ENCODE assay signal across 11 mouse cellular contexts in the genomic region with DNA sequence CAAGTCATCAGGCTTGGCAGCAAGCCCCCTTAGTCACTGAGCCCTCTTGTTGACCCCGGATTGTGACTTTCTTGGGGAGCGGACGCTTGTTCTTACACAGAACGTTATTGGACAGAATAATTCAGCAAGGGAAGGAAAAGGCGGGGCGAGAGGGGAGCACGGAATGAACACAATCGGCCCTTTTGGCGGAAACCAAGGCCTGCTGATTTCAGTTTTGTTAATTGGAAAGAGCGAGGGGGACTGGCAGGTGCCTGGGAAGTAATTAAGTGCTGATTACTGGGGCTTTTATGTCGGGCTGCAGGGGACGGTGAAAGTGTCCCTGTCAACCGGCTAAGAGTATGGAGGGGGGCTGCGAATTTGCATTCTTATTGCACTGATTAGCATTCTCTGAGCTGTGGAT. TPM values are rescaled to one million over a fixed set of nuclear protein-coding genes. Genes with fewer than 3 reads are reported as not detected.
DNase-seq lines count a peak whose midpoint lies in the region; ATAC-seq and TF ChIP-seq lines count a peak whose summit lies in the region.
"Had no signal": no experiment of that assay in that cellular context is flagged by ENCODE, and none has a peak within 500 bp of the region (broad histone marks: within the 10 kb centered on the region; RNA-seq: fewer than 3 reads in every experiment).

No protein-coding gene starts in this region.

- ATAC-seq in cerebellum, adult (ENCODE audit: insufficient number of reproducible peaks, low FRiP score, low TSS enrichment) = no peak
- ATAC-seq in lung, embryonic 14.5 days (ENCODE audit: insufficient read depth) = no peak
- ATAC-seq in neural tube, embryonic 13.5 days (ENCODE audit: low read depth) = peak; percentile 74

- H3K4me2 ChIP-seq in lung, embryonic 14.5 days = no peak overlapping the region
- H3K4me2 ChIP-seq in neural tube, embryonic 13.5 days = 0 out of 2 replicates have a peak overlapping the region, but pooled peaks have one; percentile 1

- 56% methylated on average over 14 of the region's 14 CpGs for WGBS in lung, embryonic 14.5 days
- 39% methylated on average over 14 of the region's 14 CpGs for WGBS in lung, adult 2 months
- WGBS in hindbrain, embryonic 10.5 days = 22% methylated on average over 14 of the region's 14 CpGs
- 8% methylated on average over 14 of the region's 14 CpGs for WGBS in neural tube, embryonic 13.5 days

- no peak overlapping the region for H3K4me3 ChIP-seq in lung, embryonic 14.5 days (ENCODE audit: low read depth, low read length)
- no peak overlapping the region for H3K4me3 ChIP-seq in lung, adult 2 months (replicated peaks; ENCODE audit: extremely low read depth, low read depth, low read length)
- H3K4me3 ChIP-seq in hindbrain, embryonic 10.5 days = no peak overlapping the region
- H3K4me3 ChIP-seq in neural tube, embryonic 13.5 days = no peak overlapping the region
- H3K4me3 ChIP-seq: megakaryocyte, embryonic 14.5 days had no signal

- H3K27ac ChIP-seq in lung, embryonic 14.5 days (ENCODE audit: low read depth) = no peak overlapping the region
- 0 out of 2 replicates have a peak overlapping the region, but pooled peaks have one; percentile 12 for H3K27ac ChIP-seq in hindbrain, embryonic 10.5 days
- peak overlapping the region; percentile 35 for H3K27ac ChIP-seq in neural tube, embryonic 13.5 days (replicated peaks)

- no peak overlapping the region for H3K9ac ChIP-seq in lung, embryonic 14.5 days
- H3K9ac ChIP-seq in neural tube, embryonic 13.5 days = no peak overlapping the region

- H3K36me3 ChIP-seq in lung, embryonic 14.5 days (ENCODE audit: insufficient read depth) = no peaks in the 10 kb centered on the region
- no peaks in the 10 kb centered on the region for H3K36me3 ChIP-seq in hindbrain, embryonic 10.5 days
- H3K36me3 ChIP-seq in neural tube, embryonic 13.5 days = no peaks in the 10 kb centered on the region

- no peaks in the 10 kb centered on the region for H3K9me3 ChIP-seq in lung, embryonic 14.5 days (ENCODE audit: low read depth, low read length)
- H3K9me3 ChIP-seq in hindbrain, embryonic 10.5 days = no peaks in the 10 kb centered on the region
- H3K9me3 ChIP-seq in neural tube, embryonic 13.5 days = no peaks in the 10 kb centered on the region

- no peaks in the 10 kb centered on the region for H3K4me1 ChIP-seq in lung, embryonic 14.5 days (ENCODE audit: insufficient read depth)
- no peaks in the 10 kb centered on the region for H3K4me1 ChIP-seq in lung, adult 2 months (ENCODE audit: control insufficient read depth, insufficient read depth, low read length)
- peaks cover 25% of the 10 kb centered on the region for H3K4me1 ChIP-seq in hindbrain, embryonic 10.5 days (replicated peaks)
- peaks cover 21% of the 10 kb centered on the region for H3K4me1 ChIP-seq in neural tube, embryonic 13.5 days (replicated peaks)
- H3K4me1 ChIP-seq: megakaryocyte, embryonic 14.5 days had no signal

- no peak for TF ChIP-seq POLR2A in lung, adult 2 months (IDR thresholded peaks at IDR 0.05; ENCODE audit: borderline replicate concordance, extremely low read depth, low read depth, low read length)

- TF ChIP-seq CTCF in lung, embryonic 14.5 days (IDR thresholded peaks at IDR 0.05; ENCODE audit: low read depth) = no peak
- no peak for TF ChIP-seq CTCF in lung, adult 2 months (IDR thresholded peaks at IDR 0.05; ENCODE audit: insufficient read depth, low read length)

- H3K27me3 ChIP-seq in lung, embryonic 14.5 days (ENCODE audit: insufficient read depth, low read length) = no peaks in the 10 kb centered on the region
- H3K27me3 ChIP-seq in hindbrain, embryonic 10.5 days (ENCODE audit: insufficient read depth, poor library complexity, severe bottlenecking) = peaks cover 3% of the 10 kb centered on the region
- no peaks in the 10 kb centered on the region; the same call in 1 of the 2 replicates for H3K27me3 ChIP-seq in neural tube, embryonic 13.5 days

- DNase-seq in cerebellum, postnatal 10 days = peak; percentile 53 to 56
- peak; percentile 44 for DNase-seq in lung, embryonic 14.5 days
- DNase-seq in lung, adult 2 months = no peak
- DNase-seq in hindbrain, embryonic 10.5 days (ENCODE audit: low spot score) = no peak
- no peak for DNase-seq in thymus, postnatal 0 days (ENCODE audit: low spot score)
- no peak for DNase-seq in frontal cortex, postnatal 14 days (ENCODE audit: low spot score in 2 of 2)
- DNase-seq: gastrocnemius, postnatal 10 days; right cerebral cortex, adult 18-20 months had no signal

RNA-seq across cellular contexts. Expression of a gene that starts 55.7 kb away (rescaled TPM):
- 484 and 540 TPM in 2 replicates for polyA plus RNA-seq in lung, embryonic 14.5 days (2014; fragmentation: Nextera tagmentation; extraction: Ambion mirVana)
- polyA plus RNA-seq in lung, adult 2 months (2012; rRNA removed) = 24.1 and 30.5 TPM in 2 replicates
- 272 TPM in 2 replicates for polyA plus RNA-seq in hindbrain, embryonic 10.5 days (2016; fragmentation: Nextera tagmentation; extraction: Ambion mirVana)
- 299 and 320 TPM in 2 replicates for polyA plus RNA-seq in neural tube, embryonic 13.5 days (2015; fragmentation: Nextera tagmentation; extraction: Ambion mirVana)
- 1,002 and 1,087 TPM in 2 replicates for polyA plus RNA-seq in thymus, postnatal 0 days (2015; fragmentation: Nextera tagmentation; extraction: Ambion mirVana)

RNA-seq across cellular contexts. Expression of a gene that starts 59.8 kb away (rescaled TPM):
- 2.4 and 2.5 TPM in 2 replicates for polyA plus RNA-seq in lung, embryonic 14.5 days (2014; fragmentation: Nextera tagmentation; extraction: Ambion mirVana)
- polyA plus RNA-seq in lung, adult 2 months (2012; rRNA removed) = 6.4 and 7.1 TPM in 2 replicates
- 1.00 and 1.6 TPM in 2 replicates for polyA plus RNA-seq in hindbrain, embryonic 10.5 days (2016; fragmentation: Nextera tagmentation; extraction: Ambion mirVana)
- polyA plus RNA-seq in neural tube, embryonic 13.5 days (2015; fragmentation: Nextera tagmentation; extraction: Ambion mirVana) = 3.2 and 3.5 TPM in 2 replicates
- 20.2 and 21.7 TPM in 2 replicates for polyA plus RNA-seq in thymus, postnatal 0 days (2015; fragmentation: Nextera tagmentation; extraction: Ambion mirVana)

Comparison
In these comparisons a context has a peak if more than half of its experiments do, and no peak if none do; other contexts are left out.
1. DNase-seq: peak in cerebellum, postnatal 10 days (2 of 2) and lung, embryonic 14.5 days (single experiment); none in lung, adult 2 months (single experiment), hindbrain, embryonic 10.5 days (single experiment), thymus, postnatal 0 days (single experiment) and frontal cortex, postnatal 14 days (0 of 2).